Mouse (Mus musculus): ENCODE results near the gene Slitrk6. TPM values are rescaled to one million over a fixed set of nuclear protein-coding genes. Genes with fewer than 3 reads are reported as not detected.

The Slitrk6 gene
- 0.32 TPM in 1 of 2 replicates, not detected in the other for polyA plus RNA-seq (2012; ENCODE audit: insufficient read depth, insufficient read length, missing spikeins)

GRCm38 (mm10) chr14:110754484-110755307 lies at the start of gene Slitrk6:
Gene Slitrk6 (minus strand): TSS chr14:110755149.
- Histone ChIP-seq H3K27ac (replicated peaks; ENCODE audit: low read depth, low read length) (no peak within 1 kb of the TSS), H3K4me1 (ENCODE audit: control insufficient read depth, insufficient read depth, insufficient read length, low read length) (no peaks in the 10 kb centered on the region), H3K4me3 (ENCODE audit: insufficient read depth, low read depth, low read length) (no peak within 1 kb of the TSS)

- H3K27ac ChIP-seq (replicated peaks; ENCODE audit: low read depth, low read length): no peak overlapping the region
- no peaks in the 10 kb centered on the region for H3K4me1 ChIP-seq (ENCODE audit: control insufficient read depth, insufficient read depth, insufficient read length, low read length)
These were observed 22.6 kb upstream of the Slitrk6 start for GRCm38 (mm10) chr14:110777546-110777945.

DNA sequence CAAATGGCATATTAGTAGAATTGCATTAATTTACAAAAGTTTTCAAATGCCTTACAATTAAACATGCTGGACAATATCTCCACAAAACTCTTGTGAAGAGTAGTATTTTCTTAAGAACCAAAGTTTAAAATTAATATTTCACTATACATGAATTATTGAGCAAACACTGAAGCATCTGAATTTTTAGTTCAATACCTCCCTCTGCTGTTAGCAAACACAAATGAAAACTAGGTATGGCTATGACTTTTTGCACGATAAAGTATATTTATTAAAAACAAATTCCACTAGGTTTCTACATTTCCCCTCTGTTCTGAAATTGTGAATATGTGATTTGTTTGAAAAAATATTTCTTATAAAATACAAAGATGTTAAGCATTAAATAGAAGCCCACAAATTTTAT lies 15.7 kb upstream of the Slitrk6 start:
- Histone ChIP-seq H3K27ac (replicated peaks; ENCODE audit: low read depth, low read length) (no peak overlapping the region), H3K4me1 (ENCODE audit: control insufficient read depth, insufficient read depth, insufficient read length, low read length) (no peaks in the 10 kb centered on the region), H3K4me3 (ENCODE audit: insufficient read depth, low read depth, low read length) (no peak overlapping the region)

More at GRCm38 (mm10) chr14:110777546-110777945, 22.6 kb upstream of the Slitrk6 start:
- no peak overlapping the region for H3K4me3 ChIP-seq (ENCODE audit: insufficient read depth, low read depth, low read length)

DNA sequence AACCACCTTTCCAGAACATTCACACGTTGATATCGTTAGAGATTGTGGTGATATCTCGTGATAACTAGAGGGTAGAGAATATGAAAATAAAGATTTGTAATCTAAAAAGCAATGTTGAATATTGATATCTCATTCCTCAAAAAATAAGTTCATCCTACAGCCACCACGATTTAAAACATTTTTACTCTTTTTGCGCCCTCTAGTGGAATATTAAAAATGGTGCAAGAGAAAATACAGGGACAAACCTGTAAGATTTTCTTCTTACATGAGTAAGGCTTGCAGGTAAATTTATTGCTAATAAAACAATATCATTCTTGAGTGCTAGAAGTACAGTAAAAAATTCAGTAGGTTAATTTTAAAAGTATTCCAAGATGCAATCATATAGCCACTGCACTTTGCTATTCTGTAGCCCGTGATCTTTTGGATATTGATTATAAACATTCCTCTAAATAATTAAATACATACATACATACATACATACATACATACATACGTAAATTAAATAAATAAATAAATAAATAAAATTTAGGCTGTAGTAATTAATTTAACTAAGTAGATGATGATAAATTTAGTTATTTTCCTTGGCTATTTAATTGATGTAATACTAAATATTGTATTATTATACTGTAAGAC lies 7.8 kb upstream of the Slitrk6 start:
- no peak overlapping the region for H3K4me3 ChIP-seq (ENCODE audit: insufficient read depth, low read depth, low read length)
- H3K27ac ChIP-seq (replicated peaks; ENCODE audit: low read depth, low read length): no peak overlapping the region
- H3K4me1 ChIP-seq (ENCODE audit: control insufficient read depth, insufficient read depth, insufficient read length, low read length): no peaks in the 10 kb centered on the region

- H3K4me3 ChIP-seq (ENCODE audit: insufficient read depth, low read depth, low read length): no peak overlapping the region
- no peak overlapping the region for H3K27ac ChIP-seq (replicated peaks; ENCODE audit: low read depth, low read length)
- H3K4me1 ChIP-seq (ENCODE audit: control insufficient read depth, insufficient read depth, insufficient read length, low read length): no peaks in the 10 kb centered on the region
These were observed 6.0 kb upstream of the Slitrk6 start for GRCm38 (mm10) chr14:110760909-110761308.

DNA sequence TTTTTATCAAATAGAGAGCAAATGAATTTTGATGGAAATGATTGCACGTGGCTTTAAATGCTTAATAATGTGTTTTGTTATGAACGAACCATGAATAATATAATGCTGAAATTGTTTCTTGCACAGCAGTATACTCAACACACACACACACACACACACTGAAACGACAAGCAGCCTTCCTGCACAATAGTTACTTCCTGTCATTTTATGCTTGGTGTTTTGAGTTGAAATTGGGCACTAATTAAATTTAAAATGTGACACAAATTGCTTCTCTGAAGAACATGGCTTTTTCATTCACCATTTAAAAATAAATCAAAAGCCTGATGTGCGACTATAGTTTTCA lies 330 bp upstream of the Slitrk6 start:
- Histone ChIP-seq H3K4me3 (ENCODE audit: insufficient read depth, low read depth, low read length) (no peak overlapping the region), H3K27ac (replicated peaks; ENCODE audit: low read depth, low read length) (no peak overlapping the region), H3K4me1 (ENCODE audit: control insufficient read depth, insufficient read depth, insufficient read length, low read length) (no peaks in the 10 kb centered on the region)

DNA sequence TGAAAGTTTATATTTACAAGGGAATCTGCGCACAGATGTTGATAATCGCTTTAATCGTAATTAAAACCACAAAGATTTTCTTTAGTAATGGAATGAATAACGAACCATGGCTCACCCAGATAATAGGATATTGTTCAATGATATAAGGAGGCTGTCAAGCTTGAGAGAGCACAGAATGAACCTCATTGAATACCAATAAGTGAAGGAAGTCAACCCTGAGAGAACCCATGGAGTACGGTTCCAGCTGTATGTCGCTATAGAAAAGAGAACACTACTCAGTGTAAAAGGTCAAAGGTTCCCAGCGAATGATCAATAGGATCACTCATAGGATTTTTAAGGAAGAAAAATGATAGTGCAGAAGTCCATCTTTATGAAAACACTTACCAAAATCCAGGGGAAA lies 15.1 kb downstream of the Slitrk6 start:
- H3K4me1 ChIP-seq (ENCODE audit: control insufficient read depth, insufficient read depth, insufficient read length, low read length): no peaks in the 10 kb centered on the region
- no peak overlapping the region for H3K4me3 ChIP-seq (ENCODE audit: insufficient read depth, low read depth, low read length)
- no peak overlapping the region for H3K27ac ChIP-seq (replicated peaks; ENCODE audit: low read depth, low read length)

GRCm38 (mm10) chr14:110739368-110739767 lies 15.6 kb downstream of the Slitrk6 start:
- Histone ChIP-seq H3K4me3 (ENCODE audit: insufficient read depth, low read depth, low read length) (no peak overlapping the region), H3K27ac (replicated peaks; ENCODE audit: low read depth, low read length) (no peak overlapping the region), H3K4me1 (ENCODE audit: control insufficient read depth, insufficient read depth, insufficient read length, low read length) (no peaks in the 10 kb centered on the region)

DNA sequence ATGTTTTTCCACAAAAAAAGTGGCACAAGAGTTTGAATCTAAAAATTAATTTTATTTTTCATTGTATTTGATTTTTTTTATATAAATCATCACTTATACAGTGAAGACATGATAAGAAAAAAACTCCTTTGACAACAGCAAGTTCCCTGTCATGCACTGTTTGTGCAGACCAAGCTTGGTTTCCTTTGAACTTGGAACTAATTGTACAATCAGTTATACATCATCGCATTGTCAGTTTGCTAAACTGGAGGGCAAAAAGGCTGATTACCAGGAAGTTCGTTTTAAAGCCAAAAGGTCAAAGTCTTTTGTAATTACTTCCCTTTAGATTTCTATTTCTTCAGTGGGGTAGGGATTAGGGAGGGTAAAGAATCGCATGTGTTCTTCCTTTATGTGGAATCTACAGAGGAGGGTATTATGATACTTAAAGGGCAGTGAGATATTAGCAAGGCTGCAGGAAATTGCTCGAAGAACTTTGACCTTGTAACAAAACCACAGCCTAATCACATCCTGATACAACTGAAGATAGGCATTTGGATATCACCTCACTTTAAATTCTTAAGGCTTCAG lies 26.5 kb downstream of the Slitrk6 start:
- no peak overlapping the region for H3K4me3 ChIP-seq (ENCODE audit: insufficient read depth, low read depth, low read length)
- no peak overlapping the region for H3K27ac ChIP-seq (replicated peaks; ENCODE audit: low read depth, low read length)
- no peaks in the 10 kb centered on the region for H3K4me1 ChIP-seq (ENCODE audit: control insufficient read depth, insufficient read depth, insufficient read length, low read length)

DNA sequence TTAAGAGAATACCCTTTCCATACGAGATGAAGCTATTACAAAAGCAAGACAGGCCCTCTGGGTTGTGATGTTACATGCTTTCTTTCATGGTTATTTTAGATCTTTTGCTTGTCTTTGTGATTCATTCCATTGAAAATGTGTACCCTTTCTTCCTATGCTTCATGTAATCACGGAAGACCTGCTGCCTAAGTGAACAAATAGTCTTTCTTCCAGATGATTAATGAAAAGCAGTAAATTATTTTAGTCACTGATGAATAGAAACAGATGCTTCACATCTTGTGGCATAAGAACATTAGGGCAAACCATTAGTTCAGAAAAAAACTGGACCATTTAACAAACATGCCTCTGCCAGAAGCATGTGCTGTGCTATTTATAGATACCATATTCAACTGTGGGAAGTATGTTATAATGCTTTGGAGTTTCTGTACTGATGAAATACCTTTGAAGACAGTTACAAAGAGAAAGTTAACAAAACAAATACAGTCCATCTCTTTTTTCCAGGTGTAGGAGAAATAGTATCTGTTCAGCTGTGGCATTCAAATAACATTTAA lies 30.8 kb downstream of the Slitrk6 start:
- Histone ChIP-seq H3K4me3 (ENCODE audit: insufficient read depth, low read depth, low read length) (no peak overlapping the region), H3K4me1 (ENCODE audit: control insufficient read depth, insufficient read depth, insufficient read length, low read length) (no peaks in the 10 kb centered on the region), H3K27ac (replicated peaks; ENCODE audit: low read depth, low read length) (no peak overlapping the region)

Measured in brown adipose tissue, adult 24 weeks (tissue).